Mouse (Mus musculus): Measurements from ENCODE around the gene Rpl12.

DNA sequence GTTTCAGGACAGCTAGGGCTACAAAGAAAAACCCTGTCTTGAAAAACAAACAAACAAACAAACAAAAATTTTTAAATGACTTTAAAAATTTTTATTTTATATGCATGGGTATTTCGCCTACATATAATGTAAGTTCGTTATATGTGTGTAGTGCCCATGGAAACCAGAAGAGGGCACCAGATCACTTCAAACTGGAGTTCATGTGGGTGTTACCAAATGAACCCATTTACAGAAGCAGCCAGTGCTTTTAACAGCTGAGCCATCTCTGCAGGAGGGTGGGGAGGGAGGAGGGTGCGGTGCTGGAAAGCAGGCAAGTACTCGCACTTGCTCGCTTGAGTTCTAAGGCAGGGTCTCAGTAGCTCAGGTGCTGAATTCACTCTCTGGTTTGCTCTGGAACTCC lies 21.9 kb upstream of the Rpl12 start:
- TF ChIP-seq CTCF (IDR thresholded peaks at IDR 0.05; ENCODE audit: borderline replicate concordance, insufficient read depth, low read depth, low read length), result peak; percentile 17; the same call in 1 of the 2 replicates
- no peak for TF ChIP-seq POLR2A (IDR thresholded peaks at IDR 0.05; ENCODE audit: borderline replicate concordance, insufficient read depth, low read length)
